Mouse (Mus musculus) CH12.LX (cell line): ENCODE results near the gene Spata7. TPM values are rescaled to one million over a fixed set of nuclear protein-coding genes. Genes with fewer than 3 reads are reported as not detected.

Experiments
- DNase-seq: peaks from one replicate; pipeline ENCODE4 v3.0.0-alpha.2; 2013; ENCODE audit errors: extremely low read depth
- H3K27ac ChIP-seq: 2 replicates; pipeline ENCODE4 v1.5.1; 2012; ENCODE audit warnings: low read depth, mild to moderate bottlenecking, control low read depth, moderate library complexity; ENCODE audit not compliant: insufficient read depth
- H3K27me3 ChIP-seq: replicated peaks from 2 replicates; pipeline ENCODE3; 2012; ENCODE audit warnings: inconsistent platforms
- H3K36me3 ChIP-seq, 2 experiments: replicated peaks in 1 of 2; 2 replicates each; pipeline versions ENCODE3 to v1.6.1; 2012; ENCODE audit warnings: inconsistent platforms in 1 of 2, low read length in 1 of 2, mild to moderate bottlenecking in 1 of 2, mixed read lengths in 1 of 2, moderate library complexity in 1 of 2; ENCODE audit not compliant: control insufficient read depth in 1 of 2, insufficient read depth in 1 of 2
- H3K4me1 ChIP-seq, 2 experiments: 2 replicates each; pipeline ENCODE4 v1.6.1; 2012; ENCODE audit warnings: inconsistent platforms in 1 of 2, moderate library complexity in 1 of 2; ENCODE audit not compliant: insufficient read depth in 2 of 2, control insufficient read depth in 1 of 2
- H3K4me2 ChIP-seq: 2 replicates; pipeline ENCODE4 v1.6.1; 2012; ENCODE audit warnings: low read depth, mild to moderate bottlenecking, control low read depth; ENCODE audit not compliant: poor library complexity, insufficient read depth, severe bottlenecking
- H3K4me3 ChIP-seq, 3 experiments: fragments of 150-350 bp in 1 of 3; sonication (generic) in 1 of 3; replicated peaks in 1 of 3; 2 replicates each; pipeline versions ENCODE3 to v1.5.1; 2011 to 2012; ENCODE audit warnings: low read depth in 2 of 3, low read length in 2 of 3, mild to moderate bottlenecking in 2 of 3, moderate library complexity in 2 of 3, control low read depth in 1 of 3, improper control_type of control experiment in 1 of 3, inconsistent platforms in 1 of 3, mixed read lengths in 1 of 3; ENCODE audit not compliant: poor library complexity in 1 of 3
- H3K79me2 ChIP-seq: replicated peaks from 2 replicates; pipeline ENCODE4 v1.6.1; 2012; ENCODE audit warnings: mild to moderate bottlenecking, moderate library complexity; ENCODE audit not compliant: control insufficient read depth, poor library complexity, insufficient read depth, severe bottlenecking; ENCODE audit errors: extremely low read depth
- H3K9ac ChIP-seq: 2 replicates; pipeline ENCODE4 v1.6.1; 2012; ENCODE audit warnings: low read depth, mild to moderate bottlenecking, control low read depth, moderate library complexity; ENCODE audit not compliant: insufficient read depth
- H3K9me3 ChIP-seq: replicated peaks from 2 replicates; pipeline ENCODE3; 2012; ENCODE audit warnings: low read length, inconsistent platforms, mixed read lengths
- BHLHE40 ChIP-seq: IDR thresholded peaks from 2 replicates; pipeline ENCODE4 v1.6.1; 2011; ENCODE audit warnings: mild to moderate bottlenecking, low read depth, low read length, improper control_type of control experiment
- CHD1 ChIP-seq: IDR thresholded peaks from 2 replicates; pipeline ENCODE4 v1.6.1; 2012; ENCODE audit warnings: low read depth, low read length, improper control_type of control experiment, inconsistent platforms
- CHD2 ChIP-seq: IDR thresholded peaks from 2 replicates; pipeline ENCODE4 v1.6.1; 2011; ENCODE audit warnings: low read length, improper control_type of control experiment
- CTCF ChIP-seq, 2 experiments: IDR thresholded peaks in 1 of 2; conservative IDR thresholded peaks in 1 of 2; 2 replicates each; pipeline ENCODE4 v1.5.1; 2011 to 2012; ENCODE audit warnings: low read depth in 2 of 2, low read length in 2 of 2, improper control_type of control experiment in 1 of 2, inconsistent platforms in 1 of 2, mild to moderate bottlenecking in 1 of 2, moderate library complexity in 1 of 2
- E2F4 ChIP-seq: IDR thresholded peaks from 2 replicates; pipeline ENCODE4 v1.6.1; 2011; ENCODE audit warnings: low read depth, low read length, improper control_type of control experiment; ENCODE audit not compliant: insufficient replicate concordance
- ELF1 ChIP-seq: IDR thresholded peaks from 2 replicates; pipeline ENCODE4 v1.6.1; 2014; ENCODE audit warnings: low read depth, mild to moderate bottlenecking, inconsistent platforms, low read length, improper control_type of control experiment
- EP300 ChIP-seq: IDR thresholded peaks from 2 replicates; pipeline ENCODE4 v1.6.1; 2011; ENCODE audit warnings: low read length, improper control_type of control experiment
- ETS1 ChIP-seq: conservative IDR thresholded peaks from 2 replicates; pipeline ENCODE4 v1.6.1; 2012; ENCODE audit warnings: low read depth, mild to moderate bottlenecking, inconsistent platforms, low read length, improper control_type of control experiment, moderate library complexity
- GABPA ChIP-seq: IDR thresholded peaks from 2 replicates; pipeline ENCODE4 v1.6.1; 2012; ENCODE audit warnings: low read depth, low read length, improper control_type of control experiment, inconsistent platforms; ENCODE audit not compliant: insufficient replicate concordance
- HCFC1 ChIP-seq: IDR thresholded peaks from 2 replicates; pipeline ENCODE4 v1.6.1; 2012; ENCODE audit warnings: low read depth, mild to moderate bottlenecking, inconsistent platforms, low read length, improper control_type of control experiment
- IRF4 ChIP-seq: IDR thresholded peaks from 2 replicates; pipeline ENCODE4 v1.6.1; 2014; ENCODE audit warnings: low read depth, mild to moderate bottlenecking, inconsistent platforms, low read length, improper control_type of control experiment
- JUN ChIP-seq: IDR thresholded peaks from 2 replicates; pipeline ENCODE4 v1.6.1; 2011; ENCODE audit warnings: low read depth, mild to moderate bottlenecking, low read length, improper control_type of control experiment, moderate library complexity; ENCODE audit not compliant: insufficient read depth
- JUND ChIP-seq: conservative IDR thresholded peaks from 2 replicates; pipeline ENCODE4 v1.6.1; 2011; ENCODE audit warnings: low read depth, low read length, improper control_type of control experiment
- KAT2A ChIP-seq: IDR thresholded peaks from 2 replicates; pipeline ENCODE4 v1.6.1; 2012; ENCODE audit warnings: low read length, improper control_type of control experiment, inconsistent platforms; ENCODE audit not compliant: insufficient replicate concordance
- MAFK ChIP-seq: IDR thresholded peaks from 2 replicates; pipeline ENCODE4 v1.6.1; 2011; ENCODE audit warnings: low read length, improper control_type of control experiment; ENCODE audit not compliant: insufficient replicate concordance
- MAX ChIP-seq: IDR thresholded peaks from 2 replicates; pipeline ENCODE4 v1.6.1; 2011; ENCODE audit warnings: low read length, improper control_type of control experiment
- MAZ ChIP-seq: IDR thresholded peaks from 2 replicates; pipeline ENCODE4 v1.6.1; 2012; ENCODE audit warnings: low read depth, mild to moderate bottlenecking, inconsistent platforms, low read length, improper control_type of control experiment, moderate library complexity
- MEF2A ChIP-seq: IDR thresholded peaks from 2 replicates; pipeline ENCODE4 v1.6.1; 2014; ENCODE audit warnings: low read depth, mild to moderate bottlenecking, inconsistent platforms, low read length, improper control_type of control experiment, borderline replicate concordance
- MXI1 ChIP-seq: IDR thresholded peaks from 2 replicates; pipeline ENCODE4 v1.6.1; 2011; ENCODE audit warnings: mild to moderate bottlenecking, low read depth, low read length, improper control_type of control experiment
- MYC ChIP-seq: IDR thresholded peaks from 2 replicates; pipeline ENCODE4 v1.6.1; 2011; ENCODE audit warnings: low read depth, mild to moderate bottlenecking, improper control_type of control experiment, low read length
- NELFE ChIP-seq: IDR thresholded peaks from 2 replicates; pipeline ENCODE4 v1.6.1; 2011; ENCODE audit warnings: low read depth, low read length, improper control_type of control experiment
- NRF1 ChIP-seq: IDR thresholded peaks from 2 replicates; pipeline ENCODE4 v1.6.1; 2014; ENCODE audit warnings: low read depth, mild to moderate bottlenecking, inconsistent platforms, low read length, improper control_type of control experiment, moderate library complexity
- PAX5 ChIP-seq: IDR thresholded peaks from 2 replicates; pipeline ENCODE4 v1.6.1; 2012; ENCODE audit warnings: low read length, inconsistent platforms, mixed read lengths
- POLR2A ChIP-seq: IDR thresholded peaks from 2 replicates; pipeline ENCODE4 v1.6.1; 2011; ENCODE audit warnings: low read depth, mild to moderate bottlenecking, improper control_type of control experiment, low read length
- POLR2AphosphoS2 ChIP-seq: IDR thresholded peaks from 2 replicates; pipeline ENCODE4 v1.6.1; 2011; ENCODE audit warnings: low read depth, low read length, improper control_type of control experiment
- RAD21 ChIP-seq: IDR thresholded peaks from 2 replicates; pipeline ENCODE4 v1.6.1; 2011; ENCODE audit warnings: low read depth, mild to moderate bottlenecking, low read length, improper control_type of control experiment, moderate library complexity
- RCOR1 ChIP-seq: conservative IDR thresholded peaks from 2 replicates; pipeline ENCODE4 v1.6.1; 2012; ENCODE audit warnings: low read depth, mild to moderate bottlenecking, inconsistent platforms, low read length, improper control_type of control experiment
- SIN3A ChIP-seq: IDR thresholded peaks from 2 replicates; pipeline ENCODE4 v1.6.1; 2012; ENCODE audit warnings: low read length, improper control_type of control experiment, inconsistent platforms
- SMC3 ChIP-seq: IDR thresholded peaks from 2 replicates; pipeline ENCODE4 v1.6.1; 2011; ENCODE audit warnings: low read depth, low read length, improper control_type of control experiment
- TBP ChIP-seq: conservative IDR thresholded peaks from 2 replicates; pipeline ENCODE4 v1.6.1; 2011; ENCODE audit warnings: low read depth, low read length, improper control_type of control experiment
- TCF12 ChIP-seq: IDR thresholded peaks from 2 replicates; pipeline ENCODE4 v1.6.1; 2014; ENCODE audit warnings: low read depth, mild to moderate bottlenecking, inconsistent platforms, low read length, improper control_type of control experiment
- UBTF ChIP-seq: IDR thresholded peaks from 2 replicates; pipeline ENCODE4 v1.6.1; 2012; ENCODE audit warnings: low read depth, mild to moderate bottlenecking, inconsistent platforms, low read length, improper control_type of control experiment, moderate library complexity
- USF1 ChIP-seq: IDR thresholded peaks from 2 replicates; pipeline ENCODE4 v1.6.1; 2014; ENCODE audit warnings: low read depth, mild to moderate bottlenecking, inconsistent platforms, low read length, improper control_type of control experiment
- USF2 ChIP-seq: conservative IDR thresholded peaks from 2 replicates; pipeline ENCODE4 v1.6.1; 2011; ENCODE audit warnings: low read depth, low read length, improper control_type of control experiment
- ZC3H11A ChIP-seq: IDR thresholded peaks from 2 replicates; pipeline ENCODE4 v1.6.1; 2012; ENCODE audit warnings: low read depth, mild to moderate bottlenecking, inconsistent platforms, low read length, improper control_type of control experiment
- ZKSCAN1 ChIP-seq: IDR thresholded peaks from 2 replicates; pipeline ENCODE4 v1.6.1; 2012; ENCODE audit warnings: low read depth, inconsistent platforms, low read length, improper control_type of control experiment, borderline replicate concordance
- ZMIZ1 ChIP-seq: IDR thresholded peaks from 2 replicates; pipeline ENCODE4 v1.6.1; 2012; ENCODE audit warnings: low read depth, mild to moderate bottlenecking, inconsistent platforms, low read length, improper control_type of control experiment
- ZNF384 ChIP-seq: IDR thresholded peaks from 2 replicates; pipeline ENCODE4 v1.6.1; 2012; ENCODE audit warnings: low read depth, low read length, improper control_type of control experiment, inconsistent platforms
- dilution Hi-C: fragments of 300-500 bp; cut with MboI; formaldehyde crosslinking; loops from 2 replicates; pipeline ENCODE4 v1.14.3; 2020; ENCODE audit warnings: low sequenced_read_pairs; ENCODE audit not compliant: extremely low pct_unique_long_range_greater_than_20kb, extremely low pct_ligation_motif_present
- in situ Hi-C: fragments of 300-500 bp; cut with MboI; formaldehyde crosslinking; loops from 3 replicates; pipeline ENCODE4 v1.14.3; 2019; ENCODE audit warnings: low sequenced_read_pairs, low pct_ligation_motif_present, low pct_unique_long_range_greater_than_20kb, mixed read lengths
- polyA plus RNA-seq: library from polyadenylated mRNA; unstranded; fragments of >175 nt; gene quantifications from 2 replicates; pipeline ENCODE4 v1.2.1, GENCODE M21; 2012; ENCODE audit warnings: low read depth; ENCODE audit not compliant: insufficient read length
- total RNA-seq, 2 experiments: library from RNA; depleted of rRNA; stranded (reverse); fragments of 300-350 nt in 1 of 2; fragments of >200 nt in 1 of 2; gene quantifications; 2 replicates each; pipeline ENCODE4 v1.2.3; 2012 to 2014

The Spata7 gene
- total RNA-seq (2012; rRNA removed) (6.2 and 7.8 TPM in 2 replicates), total RNA-seq (2014; rRNA removed) (9.4 and 10.2 TPM in 2 replicates), polyA plus RNA-seq (7.0 and 8.2 TPM in 2 replicates)

GRCm38 (mm10) chr12:98627392-98628259 lies at the start of gene Spata7:
Spata7 (plus strand) TSS chr12:98628157.
- Histone ChIP-seq H3K36me3 (peaks cover under 1 to 5% of the 10 kb centered on the region in 2 experiments), H3K9ac (peak within 1 kb of the TSS; percentile 39), H3K9me3 (peaks cover 7% of the 10 kb centered on the region), H3K27me3 (no peaks in the 10 kb centered on the region), H3K79me2 (no peaks in the 10 kb centered on the region), H3K27ac (no peak within 1 kb of the TSS), H3K4me2 (peak within 1 kb of the TSS; percentile 95), H3K4me3 (peak within 1 kb of the TSS; percentile 78 to 90 (median 86)), H3K4me1 (peaks cover 0 to 11% of the 10 kb centered on the region in 2 experiments; a peak in 2 of 4 replicates)
- in situ Hi-C loops (loop anchor here (10.0 kb wide), 1 partner anchor 423 kb away; no protein-coding TSS in a partner anchor), dilution Hi-C loops (no loop called here)
- DNase-seq: peak; percentile 91
- TF ChIP-seq ELF1: 0 out of 2 replicates have a peak, but pooled peaks have one; percentile 29
- TF ChIP-seq ETS1: no peak
- no peak for TF ChIP-seq MAX
- TF ChIP-seq MEF2A: 0 out of 2 replicates have a peak, but pooled peaks have one; percentile 19
- TF ChIP-seq CHD1: no peak
- no peak for TF ChIP-seq CHD2
- no peak for TF ChIP-seq RCOR1
- no peak for TF ChIP-seq JUND
- peak; percentile 78 for TF ChIP-seq HCFC1
- TF ChIP-seq PAX5: no peak
- TF ChIP-seq EP300: no peak
- TF ChIP-seq BHLHE40: no peak
- no peak for TF ChIP-seq TCF12
- TF ChIP-seq USF1: no peak
- no peak for TF ChIP-seq MAFK
- no peak for TF ChIP-seq UBTF
- TF ChIP-seq POLR2A: peak; percentile 49; the same call in 1 of the 2 replicates
- TF ChIP-seq SMC3: no peak
- no peak for TF ChIP-seq MYC
- no peak for TF ChIP-seq RAD21
- no peak for TF ChIP-seq USF2
- no peak for TF ChIP-seq ZMIZ1
- TF ChIP-seq IRF4: peak; percentile 49; the same call in 1 of the 2 replicates
- TF ChIP-seq E2F4: no peak
- TF ChIP-seq ZKSCAN1: no peak
- TF ChIP-seq JUN: no peak
- TF ChIP-seq SIN3A: peak; percentile 88
- TF ChIP-seq NELFE: no peak
- no peak for TF ChIP-seq TBP
- TF ChIP-seq ZNF384: no peak
- peak; percentile 80 for TF ChIP-seq MXI1
- TF ChIP-seq KAT2A: no peak
- TF ChIP-seq NRF1: 0 out of 2 replicates have a peak, but pooled peaks have one; percentile 14
- no peak for TF ChIP-seq CTCF (conservative IDR thresholded peaks at IDR 0.05 in 1 of 2, IDR thresholded peaks at IDR 0.05 in 1 of 2; ENCODE audit: low read depth in 2 of 2, low read length in 2 of 2)
- no peak for TF ChIP-seq ZC3H11A
- TF ChIP-seq GABPA: no peak
- no peak for TF ChIP-seq POLR2AphosphoS2
- no peak for TF ChIP-seq MAZ
